Mouse (Mus musculus) forebrain, embryonic 14.5 days (tissue): Measurements from ENCODE around the gene Actl11. TPM values are rescaled to one million over a fixed set of nuclear protein-coding genes. Genes with fewer than 3 reads are reported as not detected.
A peak's percentile ranks its signal among the peaks of the same experiment; 100 is the strongest.

Experiments
- ATAC-seq: fragments of 200-750 bp; cut with Nextera tagmentation; 2 replicates; pipeline ENCODE4 v1.8.0; 2017; ENCODE audit warnings: mild to moderate bottlenecking, moderate library complexity
- DNase-seq: peaks from one replicate; pipeline ENCODE4 v3.0.0-alpha.2; 2015; ENCODE audit warnings: low spot score
- H3K27ac ChIP-seq: fragments of 300-500 bp; sonication (generic); 2 replicates; pipeline ENCODE4 v1.5.1; 2014; ENCODE audit warnings: low read depth, mild to moderate bottlenecking, control low read depth, low read length, moderate library complexity
- H3K27me3 ChIP-seq: fragments of 300-500 bp; sonication (generic); replicated peaks from 2 replicates; pipeline ENCODE4 v1.6.1; 2014; ENCODE audit warnings: low read length, control low read depth, mixed read lengths; ENCODE audit not compliant: control insufficient read depth, insufficient read depth
- H3K36me3 ChIP-seq: fragments of 300-500 bp; sonication (generic); 2 replicates; pipeline ENCODE4 v1.6.1; 2014; ENCODE audit warnings: low read length, control low read depth; ENCODE audit not compliant: control insufficient read depth, insufficient read depth
- H3K4me1 ChIP-seq: fragments of 300-500 bp; sonication (generic); 2 replicates; pipeline ENCODE4 v1.6.1; 2014; ENCODE audit warnings: antibody characterized with exemption, low read length, control low read depth; ENCODE audit not compliant: control insufficient read depth, insufficient read depth
- H3K4me2 ChIP-seq: fragments of 300-500 bp; sonication (generic); 2 replicates; pipeline ENCODE4 v1.6.1; 2014; ENCODE audit warnings: mild to moderate bottlenecking, control low read depth, low read length
- H3K4me3 ChIP-seq: fragments of 300-500 bp; sonication (generic); 2 replicates; pipeline ENCODE4 v1.5.1; 2014; ENCODE audit warnings: low read depth, low read length, control low read depth
- H3K9ac ChIP-seq: fragments of 300-500 bp; sonication (generic); 2 replicates; pipeline ENCODE4 v1.6.1; 2014; ENCODE audit warnings: mild to moderate bottlenecking, low read length, control low read depth, moderate library complexity
- H3K9me3 ChIP-seq: fragments of 300-500 bp; sonication (generic); replicated peaks from 2 replicates; pipeline ENCODE4 v1.6.1; 2016; ENCODE audit warnings: low read length, control low read depth, mixed read lengths; ENCODE audit not compliant: control insufficient read depth
- WGBS: fragments of 180-500 bp; shearing (Covaris S2); extraction: QIAGEN DNeasy Blood & Tissue Kit; methylation state at CpG from one replicate; pipeline ENCODE4 v1.1.7; 2014; 5-methylcytosine and 5-hydroxymethylcytosine counted together
- polyA plus RNA-seq: library from polyadenylated mRNA; unstranded; fragments of >200 nt; fragmentation: Nextera tagmentation; extraction: Ambion mirVana; gene quantifications from 2 replicates; pipeline ENCODE4 v1.2.1, GENCODE M21; 2014

Actl11 gene
- polyA plus RNA-seq, 1 experiment from 2014 or later, result not detected

- peaks cover 5% of the 10 kb centered on the region; the same call in 1 of the 2 replicates for H3K4me1 ChIP-seq
- ATAC-seq (no peak), DNase-seq (no peak)
- no peaks in the 10 kb centered on the region for H3K9me3 ChIP-seq
- no peak overlapping the region for H3K27ac ChIP-seq
- H3K4me2 ChIP-seq, result no peak overlapping the region
- 64% methylated on average over 9 of the region's 9 CpGs for WGBS
- H3K27me3 ChIP-seq, result no peaks in the 10 kb centered on the region
- H3K9ac ChIP-seq, result no peak overlapping the region
- no peaks in the 10 kb centered on the region for H3K36me3 ChIP-seq
- H3K4me3 ChIP-seq, result no peak overlapping the region
These were observed 1.3 kb upstream of the Actl11 start for GRCm38 (mm10) chr9:107926920-107927420.

DNA sequence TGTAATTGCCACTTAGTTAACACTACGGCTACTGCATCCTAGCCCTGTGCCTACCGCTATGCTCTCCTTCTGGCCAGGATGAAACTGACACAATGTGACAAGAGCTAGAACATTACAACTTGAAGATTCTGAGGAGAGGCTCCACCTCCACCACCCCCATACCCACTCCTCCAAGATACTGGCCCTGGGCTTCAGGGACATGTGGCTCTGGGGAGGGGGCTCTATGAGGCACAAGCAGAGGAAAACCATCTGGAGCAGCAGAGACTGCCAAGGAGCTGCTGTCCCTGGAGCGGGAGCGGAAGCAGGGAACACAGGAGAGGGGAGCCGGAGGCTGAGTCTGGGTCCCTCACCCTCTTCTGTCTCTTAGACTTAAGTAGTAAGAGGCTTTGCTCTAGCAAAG lies 520 bp upstream of the Actl11 start:
- Histone ChIP-seq H3K9me3 (no peaks in the 10 kb centered on the region), H3K27me3 (no peaks in the 10 kb centered on the region), H3K4me2 (no peak overlapping the region), H3K9ac (no peak overlapping the region), H3K4me1 (peaks cover 5% of the 10 kb centered on the region; the same call in 1 of the 2 replicates), H3K4me3 (no peak overlapping the region), H3K27ac (no peak overlapping the region), H3K36me3 (no peaks in the 10 kb centered on the region)
- WGBS, result 79% methylated on average over 5 of the region's 5 CpGs
- peak; percentile 44 for DNase-seq
- ATAC-seq, result no peak; the same call in 1 of the 2 replicates

DNA sequence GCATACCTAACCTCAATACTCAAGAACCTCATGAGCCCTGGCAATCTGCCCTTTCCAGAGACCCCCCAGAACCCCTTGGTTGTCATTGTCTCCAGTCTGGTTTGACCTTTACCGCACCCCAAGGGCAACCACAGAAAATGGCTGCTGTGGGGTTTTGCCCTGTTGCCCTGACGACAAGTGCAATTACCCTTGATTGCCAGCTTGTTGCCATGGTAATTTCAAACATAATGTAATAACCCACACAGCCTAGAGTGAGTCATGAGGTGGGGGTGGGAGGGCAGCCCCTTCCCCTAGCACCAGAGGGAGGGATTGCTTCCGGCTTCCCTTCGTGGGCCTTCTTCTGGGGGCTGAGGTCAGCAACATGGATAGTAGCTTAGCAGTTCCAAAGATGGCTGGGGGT lies 4.0 kb downstream of the Actl11 start:
- Histone ChIP-seq H3K4me3 (no peak overlapping the region), H3K4me2 (no peak overlapping the region), H3K36me3 (no peaks in the 10 kb centered on the region), H3K27me3 (no peaks in the 10 kb centered on the region), H3K4me1 (peaks cover 12% of the 10 kb centered on the region), H3K9ac (no peak overlapping the region), H3K27ac (no peak overlapping the region), H3K9me3 (no peaks in the 10 kb centered on the region)
- ATAC-seq, result no peak
- WGBS, result 60% methylated on average over 4 of the region's 4 CpGs
- DNase-seq, result peak; percentile 33

GRCm38 (mm10) chr9:107934146-107934545 lies 5.9 kb downstream of the Actl11 start:
- Histone ChIP-seq H3K36me3 (no peaks in the 10 kb centered on the region), H3K27me3 (no peaks in the 10 kb centered on the region), H3K9me3 (no peaks in the 10 kb centered on the region), H3K4me1 (peaks cover 12% of the 10 kb centered on the region), H3K9ac (no peak overlapping the region), H3K4me2 (no peak overlapping the region), H3K4me3 (no peak overlapping the region), H3K27ac (no peak overlapping the region)
- no peak for DNase-seq
- WGBS, result 89% methylated on average over 11 of the region's 11 CpGs
- ATAC-seq, result no peak

GRCm38 (mm10) chr9:107935374-107935773 lies 7.1 kb downstream of the Actl11 start, which contains the start of gene Camkv:
Gene Camkv, plus strand, starts transcription at chr9:107935674.
- H3K27ac ChIP-seq, result peak within 1 kb of the TSS; percentile 27; the same call in 1 of the 2 replicates
- 4% methylated on average over 3 of the region's 3 CpGs for WGBS

DNA sequence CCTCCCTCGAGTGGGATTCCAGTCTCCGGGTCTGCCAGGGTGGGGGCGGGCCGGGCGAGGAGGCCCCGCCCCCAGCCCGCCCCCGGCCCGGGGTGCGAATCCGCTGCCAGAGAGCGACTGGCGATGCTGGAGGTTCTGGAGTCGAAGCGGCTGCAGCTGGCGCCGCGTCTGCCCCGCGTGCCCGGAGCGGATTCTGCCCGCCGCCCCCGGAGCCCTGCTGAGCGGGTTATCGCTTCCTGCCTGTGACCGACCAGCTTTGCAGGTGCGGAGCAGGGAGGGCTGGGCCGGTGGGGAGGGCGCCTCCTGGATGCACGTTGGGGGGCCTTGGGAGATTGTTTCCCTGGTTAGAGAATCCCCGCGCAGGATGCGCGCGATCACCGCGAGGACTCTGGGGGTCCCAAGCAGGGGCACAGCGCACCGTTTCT lies 7.5 kb downstream of the Actl11 start:
- peak overlapping the region; percentile 49 for H3K4me3 ChIP-seq
- peak overlapping the region; percentile 67 for H3K9ac ChIP-seq
- H3K27ac ChIP-seq, result peak overlapping the region; percentile 27; the same call in 1 of the 2 replicates
- WGBS, result under 1% methylated on average over 39 of the region's 41 CpGs
- H3K27me3 ChIP-seq, result no peaks in the 10 kb centered on the region
- peaks cover 12% of the 10 kb centered on the region for H3K4me1 ChIP-seq
- H3K4me2 ChIP-seq, result peak overlapping the region; percentile 86
- peak; percentile 70 for ATAC-seq
- no peaks in the 10 kb centered on the region for H3K9me3 ChIP-seq
- no peaks in the 10 kb centered on the region for H3K36me3 ChIP-seq
- DNase-seq, result peak; percentile 52

More at GRCm38 (mm10) chr9:107935374-107935773, 7.1 kb downstream of the Actl11 start, which contains the start of gene Camkv:
- no peak for DNase-seq
- no peak for ATAC-seq
- Histone ChIP-seq H3K4me2 (peak within 1 kb of the TSS; percentile 86), H3K27me3 (no peaks in the 10 kb centered on the region), H3K9me3 (no peaks in the 10 kb centered on the region), H3K4me3 (peak within 1 kb of the TSS; percentile 49), H3K9ac (peak within 1 kb of the TSS; percentile 67), H3K36me3 (no peaks in the 10 kb centered on the region), H3K4me1 (peaks cover 12% of the 10 kb centered on the region)

DNA sequence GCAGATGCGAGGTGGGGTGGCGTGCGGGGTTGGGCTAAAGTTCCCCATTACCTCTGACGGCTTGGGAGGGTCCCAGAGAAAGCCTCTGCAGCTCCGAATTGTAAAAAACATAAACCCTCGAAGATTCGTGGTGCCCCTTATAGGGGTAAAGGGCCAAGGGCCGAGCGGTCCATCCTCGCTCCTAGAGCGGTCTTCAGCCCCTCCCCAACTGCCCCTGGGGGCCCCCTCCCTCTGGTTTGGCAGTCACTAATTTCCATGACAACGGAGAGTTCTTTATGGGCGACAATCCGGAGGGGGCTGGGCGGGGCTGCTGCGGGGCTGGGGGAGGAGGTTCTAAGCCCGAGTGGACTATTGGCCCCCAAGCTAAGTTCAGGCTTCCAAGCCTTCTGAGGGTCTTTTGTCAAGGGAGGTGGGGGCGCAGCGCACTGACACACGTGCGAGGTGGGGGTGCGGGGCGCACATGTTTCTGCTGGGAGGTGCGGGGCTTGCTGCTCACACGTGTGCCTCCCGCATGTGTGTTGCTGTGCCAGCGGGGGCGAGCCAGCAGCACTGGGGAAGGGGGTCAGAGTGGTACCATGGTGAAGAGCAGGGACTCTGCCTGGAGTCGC lies 8.1 kb downstream of the Actl11 start:
- peaks cover 12% of the 10 kb centered on the region for H3K4me1 ChIP-seq
- H3K27me3 ChIP-seq, result no peaks in the 10 kb centered on the region
- peak; percentile 37 for DNase-seq
- peak overlapping the region; percentile 86 for H3K4me2 ChIP-seq
- no peak overlapping the region for H3K27ac ChIP-seq
- peak overlapping the region; percentile 67 for H3K9ac ChIP-seq
- peak; percentile 62 for ATAC-seq
- 1% methylated on average over 29 of the region's 29 CpGs for WGBS
- no peaks in the 10 kb centered on the region for H3K9me3 ChIP-seq
- no peaks in the 10 kb centered on the region for H3K36me3 ChIP-seq
- peak overlapping the region; percentile 49 for H3K4me3 ChIP-seq

GRCm38 (mm10) chr9:107936831-107937230 lies 8.6 kb downstream of the Actl11 start:
- H3K9ac ChIP-seq, result peak overlapping the region; percentile 67
- ATAC-seq (no peak), DNase-seq (no peak)
- H3K4me1 ChIP-seq, result peaks cover 12% of the 10 kb centered on the region
- H3K36me3 ChIP-seq, result no peaks in the 10 kb centered on the region
- no peaks in the 10 kb centered on the region for H3K27me3 ChIP-seq
- no peaks in the 10 kb centered on the region for H3K9me3 ChIP-seq
- no peak overlapping the region for H3K27ac ChIP-seq
- H3K4me3 ChIP-seq, result peak overlapping the region; percentile 49
- WGBS, result 0% methylated on average over 3 of the region's 3 CpGs
- H3K4me2 ChIP-seq, result peak overlapping the region; percentile 86
